Mouse (Mus musculus) kidney, postnatal 25 days (tissue): ENCODE measurements at regions not wholly inside any gene's neighbourhood (a gene's known extent, or its start where the extent isn't known, plus 50 kb on each side); places are given as distances from the start of the nearest gene placed in this dataset.

ENCODE experiments used
- DNase-seq, 2 experiments: peaks; one replicate each; pipeline ENCODE4 v3.0.0; 2021; ENCODE audit warnings: mixed read lengths in 2 of 2

DNA sequence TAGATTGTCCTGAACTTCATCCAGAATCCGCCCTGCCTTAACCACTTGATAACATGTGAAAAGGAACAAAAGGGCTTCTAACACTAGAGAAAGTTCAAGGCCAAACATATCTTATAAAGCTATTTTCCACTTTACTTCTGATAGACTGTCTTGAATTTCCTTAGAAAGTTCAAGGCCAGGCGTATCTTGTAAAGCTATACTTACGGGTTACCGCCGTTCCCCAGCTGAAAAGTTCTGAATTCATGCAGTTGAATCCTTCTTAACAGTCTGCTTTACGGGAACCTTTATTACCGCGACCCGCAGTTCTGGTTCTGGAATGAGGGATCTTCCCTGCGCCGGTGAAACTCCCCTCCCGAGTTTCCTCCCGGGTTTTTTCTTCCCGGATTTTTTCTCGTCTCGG is 492.0 kb downstream of the Gm21739 start:
- peak; percentile 0 to 5 for DNase-seq
